Mouse (Mus musculus): ENCODE data around the gene Tbx2. TPM values are rescaled to one million over a fixed set of nuclear protein-coding genes. Genes with fewer than 3 reads are reported as not detected.
A peak's percentile ranks its signal among the peaks of the same experiment; 100 is the strongest.

Tbx2 gene
- polyA plus RNA-seq, 1 experiment from 2014 or later: 11.3 TPM

DNA sequence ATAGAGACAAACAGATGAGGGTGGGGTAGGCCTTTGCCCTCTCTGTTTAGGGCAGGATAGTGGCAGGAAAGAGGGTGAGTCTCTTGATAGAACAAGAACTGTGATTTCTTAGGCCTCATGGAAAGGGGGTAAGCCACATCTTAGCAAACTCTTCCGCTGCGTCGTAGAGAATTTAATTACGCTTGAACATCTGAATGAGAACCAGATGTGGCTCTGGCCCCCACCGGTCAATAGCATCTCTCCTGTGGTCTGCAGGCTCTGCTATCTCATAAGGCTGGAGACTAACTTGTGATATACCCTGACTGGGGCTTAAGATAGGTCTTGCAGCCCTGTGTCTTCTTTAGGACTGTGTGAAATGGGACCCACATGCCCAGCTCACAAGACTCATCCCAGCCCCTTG, 15.9 kb upstream of the Tbx2 start:
- 10% methylated on average over 5 of the region's 5 CpGs for WGBS
- peak overlapping the region; percentile 32; the same call in 1 of the 2 replicates for H3K27ac ChIP-seq (replicated peaks; ENCODE audit: low read depth, low read length)
- no peak overlapping the region for H3K4me2 ChIP-seq (ENCODE audit: low read depth, severe bottlenecking)
- H3K9ac ChIP-seq (ENCODE audit: low read length): no peak overlapping the region
- DNase-seq (ENCODE audit: low spot score): peak; percentile 53
- no peaks in the 10 kb centered on the region for H3K9me3 ChIP-seq (ENCODE audit: control insufficient read depth, low read length)
- H3K4me3 ChIP-seq (ENCODE audit: low read depth, low read length): no peak overlapping the region
- H3K27me3 ChIP-seq (ENCODE audit: control insufficient read depth, insufficient read depth, low read length): no peaks in the 10 kb centered on the region
- ATAC-seq (ENCODE audit: insufficient number of reproducible peaks, low FRiP score, low TSS enrichment, low read depth): no peak
- no peaks in the 10 kb centered on the region for H3K36me3 ChIP-seq (ENCODE audit: control insufficient read depth, insufficient read depth, low read length)
- peaks cover 47% of the 10 kb centered on the region for H3K4me1 ChIP-seq (ENCODE audit: control insufficient read depth, insufficient read depth, low read length)

DNA sequence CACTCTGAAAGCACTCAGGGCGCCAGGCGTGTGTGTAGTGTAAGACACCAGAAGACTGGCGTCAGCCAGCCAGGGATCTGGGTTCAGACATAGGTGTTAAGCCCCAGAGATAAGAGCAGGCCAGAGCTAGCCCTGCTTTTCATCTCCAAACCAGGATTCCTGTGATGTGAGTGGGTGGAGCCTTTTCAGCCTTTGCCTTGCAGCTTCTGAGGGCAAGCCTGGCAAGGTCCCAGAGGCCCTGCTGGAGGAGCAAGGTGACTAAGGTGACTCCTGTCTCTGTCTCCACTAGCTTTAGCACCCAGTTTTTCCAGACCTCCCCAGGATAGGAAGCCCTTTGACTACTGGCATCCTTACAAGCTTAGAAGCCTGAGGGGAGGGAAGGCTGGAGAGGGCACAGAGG, 13.9 kb upstream of the Tbx2 start:
- no peak overlapping the region for H3K4me2 ChIP-seq (ENCODE audit: low read depth, severe bottlenecking)
- no peak overlapping the region for H3K9ac ChIP-seq (ENCODE audit: low read length)
- H3K27me3 ChIP-seq (ENCODE audit: control insufficient read depth, insufficient read depth, low read length): no peaks in the 10 kb centered on the region
- no peak for ATAC-seq (ENCODE audit: insufficient number of reproducible peaks, low FRiP score, low TSS enrichment, low read depth)
- H3K27ac ChIP-seq (replicated peaks; ENCODE audit: low read depth, low read length): no peak overlapping the region
- DNase-seq (ENCODE audit: low spot score): no peak
- peaks cover 49% of the 10 kb centered on the region for H3K4me1 ChIP-seq (ENCODE audit: control insufficient read depth, insufficient read depth, low read length)
- H3K4me3 ChIP-seq (ENCODE audit: low read depth, low read length): no peak overlapping the region
- no peaks in the 10 kb centered on the region for H3K9me3 ChIP-seq (ENCODE audit: control insufficient read depth, low read length)
- 41% methylated on average over 3 of the region's 3 CpGs for WGBS
- no peaks in the 10 kb centered on the region for H3K36me3 ChIP-seq (ENCODE audit: control insufficient read depth, insufficient read depth, low read length)

GRCm38 (mm10) chr11:85820959-85821358, 11.4 kb upstream of the Tbx2 start:
- Histone ChIP-seq H3K9me3 (ENCODE audit: control insufficient read depth, low read length) (no peaks in the 10 kb centered on the region), H3K36me3 (ENCODE audit: control insufficient read depth, insufficient read depth, low read length) (no peaks in the 10 kb centered on the region), H3K27ac (replicated peaks; ENCODE audit: low read depth, low read length) (no peak overlapping the region), H3K9ac (ENCODE audit: low read length) (no peak overlapping the region), H3K4me3 (ENCODE audit: low read depth, low read length) (no peak overlapping the region), H3K4me1 (ENCODE audit: control insufficient read depth, insufficient read depth, low read length) (peaks cover 47% of the 10 kb centered on the region), H3K27me3 (ENCODE audit: control insufficient read depth, insufficient read depth, low read length) (peaks cover 10% of the 10 kb centered on the region), H3K4me2 (ENCODE audit: low read depth, severe bottlenecking) (no peak overlapping the region)
- ATAC-seq (ENCODE audit: insufficient number of reproducible peaks, low FRiP score, low TSS enrichment, low read depth): no peak
- 93% methylated on average over 3 of the region's 3 CpGs for WGBS
- DNase-seq (ENCODE audit: low spot score): no peak

DNA sequence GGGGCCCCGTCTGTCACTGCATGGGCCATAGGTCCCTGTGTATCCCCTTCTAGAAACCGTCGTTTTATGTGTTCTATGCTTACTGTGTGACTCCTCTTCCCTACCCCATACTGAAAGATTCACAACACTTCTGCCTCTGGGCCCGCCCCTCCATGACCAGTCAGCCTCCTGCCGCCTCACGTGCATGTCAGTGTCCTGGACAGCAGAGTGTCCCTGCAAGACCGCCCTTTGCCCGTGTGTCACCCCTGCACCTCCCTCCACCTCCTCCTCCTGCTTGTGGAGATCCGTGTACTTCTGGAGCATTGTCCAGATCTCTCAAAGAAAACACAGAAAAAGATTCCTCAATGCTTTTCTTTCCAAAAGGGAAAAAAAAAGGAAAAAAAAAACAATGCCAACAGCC, 10.7 kb upstream of the Tbx2 start:
- H3K4me3 ChIP-seq (ENCODE audit: low read depth, low read length): no peak overlapping the region
- no peak overlapping the region for H3K27ac ChIP-seq (replicated peaks; ENCODE audit: low read depth, low read length)
- H3K4me2 ChIP-seq (ENCODE audit: low read depth, severe bottlenecking): no peak overlapping the region
- H3K9ac ChIP-seq (ENCODE audit: low read length): no peak overlapping the region
- peaks cover 16% of the 10 kb centered on the region for H3K27me3 ChIP-seq (ENCODE audit: control insufficient read depth, insufficient read depth, low read length)
- H3K4me1 ChIP-seq (ENCODE audit: control insufficient read depth, insufficient read depth, low read length): peaks cover 41% of the 10 kb centered on the region
- H3K9me3 ChIP-seq (ENCODE audit: control insufficient read depth, low read length): no peaks in the 10 kb centered on the region
- no peak for DNase-seq (ENCODE audit: low spot score)
- WGBS: 76% methylated on average over 9 of the region's 9 CpGs
- H3K36me3 ChIP-seq (ENCODE audit: control insufficient read depth, insufficient read depth, low read length): no peaks in the 10 kb centered on the region
- no peak for ATAC-seq (ENCODE audit: insufficient number of reproducible peaks, low FRiP score, low TSS enrichment, low read depth)

DNA sequence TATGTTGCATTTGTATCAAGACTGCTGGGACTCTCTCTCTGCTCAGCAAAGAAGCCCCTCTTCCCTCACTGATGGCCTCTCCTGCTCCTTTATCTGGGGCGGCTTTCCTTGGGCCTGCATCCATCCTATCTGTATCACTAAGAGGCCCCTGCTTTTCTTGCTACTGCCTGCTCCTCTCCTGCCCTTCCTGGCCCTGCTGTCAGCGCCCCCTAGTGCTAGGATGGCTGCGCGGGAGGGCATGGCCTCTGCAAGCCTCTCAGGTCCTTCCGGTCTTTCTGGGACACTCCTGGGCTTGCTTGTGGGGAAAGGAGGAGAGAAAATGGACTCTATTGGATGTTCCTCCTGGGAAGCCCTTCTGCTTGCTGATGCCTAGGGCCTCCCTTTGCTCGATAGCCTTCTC, 9.2 kb upstream of the Tbx2 start:
- no peaks in the 10 kb centered on the region for H3K9me3 ChIP-seq (ENCODE audit: control insufficient read depth, low read length)
- WGBS: 9% methylated on average over 6 of the region's 6 CpGs
- H3K9ac ChIP-seq (ENCODE audit: low read length): no peak overlapping the region
- H3K4me1 ChIP-seq (ENCODE audit: control insufficient read depth, insufficient read depth, low read length): peaks cover 42% of the 10 kb centered on the region
- ATAC-seq (ENCODE audit: insufficient number of reproducible peaks, low FRiP score, low TSS enrichment, low read depth): no peak
- peak; percentile 94 for DNase-seq (ENCODE audit: low spot score)
- no peak overlapping the region for H3K4me3 ChIP-seq (ENCODE audit: low read depth, low read length)
- H3K4me2 ChIP-seq (ENCODE audit: low read depth, severe bottlenecking): no peak overlapping the region
- H3K27me3 ChIP-seq (ENCODE audit: control insufficient read depth, insufficient read depth, low read length): peaks cover 31% of the 10 kb centered on the region
- H3K27ac ChIP-seq (replicated peaks; ENCODE audit: low read depth, low read length): no peak overlapping the region
- H3K36me3 ChIP-seq (ENCODE audit: control insufficient read depth, insufficient read depth, low read length): no peaks in the 10 kb centered on the region

- Histone ChIP-seq H3K27me3 (ENCODE audit: control insufficient read depth, insufficient read depth, low read length) (peaks cover 36% of the 10 kb centered on the region), H3K4me1 (ENCODE audit: control insufficient read depth, insufficient read depth, low read length) (peaks cover 40% of the 10 kb centered on the region)
Measured at GRCm38 (mm10) chr11:85823794-85824193, 8.6 kb upstream of the Tbx2 start.

GRCm38 (mm10) chr11:85825031-85825430, 7.3 kb upstream of the Tbx2 start:
- 76% methylated on average over 10 of the region's 10 CpGs for WGBS
- DNase-seq (ENCODE audit: low spot score) (no peak), ATAC-seq (ENCODE audit: insufficient number of reproducible peaks, low FRiP score, low TSS enrichment, low read depth) (no peak)
- no peaks in the 10 kb centered on the region for H3K36me3 ChIP-seq (ENCODE audit: control insufficient read depth, insufficient read depth, low read length)
- no peak overlapping the region for H3K9ac ChIP-seq (ENCODE audit: low read length)
- no peak overlapping the region for H3K27ac ChIP-seq (replicated peaks; ENCODE audit: low read depth, low read length)
- H3K27me3 ChIP-seq (ENCODE audit: control insufficient read depth, insufficient read depth, low read length): peaks cover 47% of the 10 kb centered on the region
- no peak overlapping the region for H3K4me2 ChIP-seq (ENCODE audit: low read depth, severe bottlenecking)
- H3K4me1 ChIP-seq (ENCODE audit: control insufficient read depth, insufficient read depth, low read length): peaks cover 42% of the 10 kb centered on the region
- no peaks in the 10 kb centered on the region for H3K9me3 ChIP-seq (ENCODE audit: control insufficient read depth, low read length)
- H3K4me3 ChIP-seq (ENCODE audit: low read depth, low read length): no peak overlapping the region

More at GRCm38 (mm10) chr11:85823794-85824193, 8.6 kb upstream of the Tbx2 start:
- Histone ChIP-seq H3K27ac (replicated peaks; ENCODE audit: low read depth, low read length) (no peak overlapping the region), H3K4me2 (ENCODE audit: low read depth, severe bottlenecking) (no peak overlapping the region), H3K4me3 (ENCODE audit: low read depth, low read length) (no peak overlapping the region), H3K9me3 (ENCODE audit: control insufficient read depth, low read length) (no peaks in the 10 kb centered on the region), H3K9ac (ENCODE audit: low read length) (no peak overlapping the region), H3K36me3 (ENCODE audit: control insufficient read depth, insufficient read depth, low read length) (no peaks in the 10 kb centered on the region)
- ATAC-seq (ENCODE audit: insufficient number of reproducible peaks, low FRiP score, low TSS enrichment, low read depth): no peak
- DNase-seq (ENCODE audit: low spot score): no peak
- 27% methylated on average over 4 of the region's 4 CpGs for WGBS

GRCm38 (mm10) chr11:85825823-85826222, 6.5 kb upstream of the Tbx2 start:
- no peaks in the 10 kb centered on the region for H3K36me3 ChIP-seq (ENCODE audit: control insufficient read depth, insufficient read depth, low read length)
- WGBS: 35% methylated on average over 7 of the region's 7 CpGs
- H3K27me3 ChIP-seq (ENCODE audit: control insufficient read depth, insufficient read depth, low read length): peaks cover 55% of the 10 kb centered on the region
- H3K4me1 ChIP-seq (ENCODE audit: control insufficient read depth, insufficient read depth, low read length): peaks cover 44% of the 10 kb centered on the region
- DNase-seq (ENCODE audit: low spot score): no peak
- H3K4me2 ChIP-seq (ENCODE audit: low read depth, severe bottlenecking): no peak overlapping the region
- no peak for ATAC-seq (ENCODE audit: insufficient number of reproducible peaks, low FRiP score, low TSS enrichment, low read depth)
- H3K9ac ChIP-seq (ENCODE audit: low read length): no peak overlapping the region
- no peaks in the 10 kb centered on the region for H3K9me3 ChIP-seq (ENCODE audit: control insufficient read depth, low read length)
- H3K4me3 ChIP-seq (ENCODE audit: low read depth, low read length): no peak overlapping the region
- no peak overlapping the region for H3K27ac ChIP-seq (replicated peaks; ENCODE audit: low read depth, low read length)

DNA sequence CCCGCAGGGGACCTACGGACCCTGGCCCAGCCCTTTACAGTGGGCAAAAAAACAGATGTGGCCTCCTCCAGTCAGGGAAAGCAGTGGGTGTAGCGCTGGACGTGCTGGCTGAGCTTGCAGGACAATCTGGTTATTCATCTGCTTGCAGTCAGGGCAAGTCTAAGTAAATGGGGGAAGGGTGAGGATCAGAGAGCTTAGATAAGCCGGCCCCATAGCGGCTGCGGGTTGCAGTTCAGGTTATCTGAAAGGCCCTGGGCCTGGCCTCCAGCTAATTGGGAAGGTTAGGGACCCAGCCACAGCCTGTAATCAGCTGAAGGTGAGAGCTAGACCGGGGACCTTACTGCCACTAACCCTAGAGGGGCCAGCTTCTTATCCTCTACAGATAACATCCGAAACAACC, 5.0 kb upstream of the Tbx2 start:
- H3K27ac ChIP-seq (replicated peaks; ENCODE audit: low read depth, low read length): no peak overlapping the region
- no peak overlapping the region for H3K4me3 ChIP-seq (ENCODE audit: low read depth, low read length)
- peaks cover 43% of the 10 kb centered on the region for H3K4me1 ChIP-seq (ENCODE audit: control insufficient read depth, insufficient read depth, low read length)
- no peaks in the 10 kb centered on the region for H3K9me3 ChIP-seq (ENCODE audit: control insufficient read depth, low read length)
- H3K4me2 ChIP-seq (ENCODE audit: low read depth, severe bottlenecking): no peak overlapping the region
- H3K27me3 ChIP-seq (ENCODE audit: control insufficient read depth, insufficient read depth, low read length): peaks cover 68% of the 10 kb centered on the region
- no peak overlapping the region for H3K9ac ChIP-seq (ENCODE audit: low read length)
- no peaks in the 10 kb centered on the region for H3K36me3 ChIP-seq (ENCODE audit: control insufficient read depth, insufficient read depth, low read length)
- ATAC-seq (ENCODE audit: insufficient number of reproducible peaks, low FRiP score, low TSS enrichment, low read depth) (no peak), DNase-seq (ENCODE audit: low spot score) (no peak)
- WGBS: 8% methylated on average over 9 of the region's 9 CpGs
